Mouse (Mus musculus): Measurements from ENCODE around the gene Pmvk. TPM values are rescaled to one million over a fixed set of nuclear protein-coding genes. Genes with fewer than 3 reads are reported as not detected.

Gene Pmvk
- polyA plus RNA-seq, 1 experiment = 31.6 TPM

DNA sequence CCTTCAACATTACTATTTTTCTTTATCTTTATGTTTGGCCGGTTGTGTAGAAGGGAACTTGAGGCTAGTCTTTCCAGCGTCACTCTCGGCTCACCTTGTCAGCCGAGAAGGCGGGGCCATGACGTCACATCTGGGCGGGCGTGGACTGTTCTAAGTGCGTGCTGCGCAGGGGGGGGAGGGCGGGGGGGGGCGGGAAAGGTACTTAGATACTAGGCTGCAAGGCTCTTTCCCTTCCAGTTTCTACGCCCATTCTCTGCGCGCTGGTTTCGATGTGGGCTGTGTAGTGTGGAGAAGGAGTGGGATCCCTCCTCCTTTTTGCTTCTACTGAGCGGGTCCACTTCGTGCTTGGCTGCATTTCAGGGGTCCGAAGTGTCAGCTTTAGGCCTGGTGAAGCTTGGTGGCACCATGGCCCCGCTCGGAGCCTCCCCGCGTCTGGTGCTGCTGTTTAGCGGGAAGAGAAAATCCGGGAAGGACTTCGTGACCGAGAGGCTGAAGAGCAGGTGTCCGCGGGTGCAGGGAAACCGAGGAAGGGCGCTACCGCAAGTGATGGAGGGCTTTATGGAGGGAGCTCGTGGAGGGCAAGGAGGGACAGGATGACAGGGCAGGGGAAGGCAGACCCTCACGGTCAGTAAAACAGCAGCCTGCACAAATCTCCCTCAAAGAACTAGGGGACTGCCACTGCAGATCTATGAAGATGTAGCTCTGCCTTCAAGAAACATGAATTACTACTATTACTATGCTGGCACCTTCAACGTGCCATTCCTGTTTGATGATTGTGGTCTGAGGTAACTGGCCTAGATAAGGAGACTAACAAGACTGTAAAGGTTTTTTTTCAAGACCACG, 4.8 kb downstream of the Pmvk start:
- DNase-seq (ENCODE audit: low read depth, low spot score) = peak; percentile 80
- WGBS = under 1% methylated on average over 36 of the region's 36 CpGs

DNA sequence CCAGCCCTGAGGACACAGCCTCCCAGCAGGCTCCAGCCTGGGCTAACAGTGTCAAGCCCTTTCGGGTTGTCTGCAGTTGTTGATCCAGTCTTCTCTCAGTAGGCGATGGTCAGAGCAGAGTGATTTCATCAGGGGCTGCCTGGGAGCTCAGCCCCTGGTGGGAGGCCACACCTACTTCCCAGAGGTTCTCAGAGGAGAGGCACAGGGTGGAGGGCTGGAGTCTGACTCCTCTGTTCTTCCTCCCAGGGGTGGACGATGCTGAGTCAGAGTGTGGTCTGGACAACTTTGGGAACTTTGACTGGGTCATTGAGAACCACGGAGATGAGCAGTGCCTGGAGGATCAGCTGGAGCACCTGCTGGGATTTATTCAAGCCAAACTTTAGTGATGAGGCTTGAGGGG, 13.9 kb downstream of the Pmvk start:
- WGBS = 77% methylated on average over 4 of the region's 4 CpGs
- no peak for DNase-seq (ENCODE audit: low read depth, low spot score)

DNA sequence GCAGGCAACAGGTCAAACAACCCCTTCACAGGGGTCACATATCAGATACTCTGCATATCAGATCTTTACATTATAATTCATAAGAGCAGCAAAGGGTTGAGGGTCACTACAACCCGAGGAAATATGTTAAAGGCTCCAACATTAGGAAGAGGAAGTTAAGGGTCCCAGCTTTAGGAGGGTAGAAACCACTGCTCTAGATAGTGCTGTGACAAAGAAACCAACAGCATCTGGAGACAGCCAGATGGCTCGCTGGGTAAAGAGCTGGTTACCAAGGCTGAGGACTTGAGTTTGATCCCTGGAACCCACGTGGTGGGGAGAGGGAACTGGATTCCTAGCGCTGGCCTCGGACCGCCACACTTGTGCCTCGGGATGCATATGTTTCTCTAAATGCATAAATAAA, 17.9 kb downstream of the Pmvk start:
- DNase-seq (ENCODE audit: low read depth, low spot score) = no peak
- 76% methylated on average over 7 of the region's 7 CpGs for WGBS

DNA sequence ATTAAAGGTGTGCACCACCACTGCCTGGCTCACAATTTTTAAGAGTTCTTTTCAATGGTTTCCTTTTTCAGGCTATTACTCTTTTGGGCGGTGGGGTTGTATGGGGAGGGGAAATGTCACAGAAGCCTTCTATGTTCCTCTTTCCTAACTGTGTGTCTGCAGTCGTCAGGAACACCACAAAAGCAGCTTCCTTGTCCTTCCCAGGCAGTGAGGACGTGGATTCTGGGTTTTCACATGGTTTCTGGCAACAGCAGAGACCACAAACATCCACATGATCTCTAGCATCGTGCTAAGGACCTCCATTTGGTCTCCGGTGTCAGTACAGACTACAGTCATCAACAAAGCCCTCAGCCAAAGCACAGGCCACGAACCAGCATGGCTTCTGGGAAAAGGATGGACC, 19.5 kb downstream of the Pmvk start:
- WGBS = 65% methylated on average over 6 of the region's 6 CpGs
- DNase-seq (ENCODE audit: low read depth, low spot score) = no peak

DNA sequence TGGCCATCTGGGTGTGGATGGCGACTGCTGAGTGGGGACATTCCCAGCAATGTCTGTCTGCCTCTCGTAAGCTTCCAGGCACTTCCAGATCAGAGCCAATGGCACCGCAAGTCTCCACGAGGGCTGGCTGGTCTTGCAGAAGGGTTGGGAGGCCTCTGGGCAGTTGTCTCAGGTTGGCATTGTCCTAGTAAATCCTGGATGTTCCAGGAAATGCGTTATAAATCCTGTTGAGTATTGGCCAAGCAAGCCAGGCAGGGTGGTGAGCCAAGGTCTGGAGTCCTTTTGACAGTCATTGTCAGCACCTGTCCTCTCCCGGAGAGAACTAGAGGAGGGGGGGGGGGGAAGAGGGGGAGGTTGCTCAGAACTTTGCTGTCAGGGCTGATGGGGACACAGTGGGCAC, 24.7 kb downstream of the Pmvk start:
- WGBS = 49% methylated on average over 6 of the region's 6 CpGs
- DNase-seq (ENCODE audit: low read depth, low spot score) = no peak

DNA sequence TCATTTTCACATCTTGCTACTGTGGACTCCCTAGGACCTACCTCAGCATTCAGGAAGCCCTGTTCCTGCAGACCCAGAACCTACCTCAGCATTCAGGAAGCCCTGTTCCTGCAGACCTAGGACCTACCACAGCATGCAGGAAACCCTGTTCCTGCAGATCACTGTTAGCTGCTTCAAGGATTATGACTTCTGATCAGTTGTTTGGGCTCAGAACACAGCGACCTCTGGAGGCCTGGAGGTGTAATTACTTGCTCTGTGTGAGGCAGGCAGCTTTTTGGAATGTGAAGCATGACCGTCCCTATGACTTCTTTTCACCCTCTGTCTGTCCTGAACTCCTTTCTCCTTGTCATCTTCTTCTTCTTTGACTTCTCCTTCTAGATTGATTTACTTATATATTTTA, 27.1 kb downstream of the Pmvk start:
- 44% methylated on average over 2 of the region's 2 CpGs for WGBS
- no peak for DNase-seq (ENCODE audit: low read depth, low spot score)

DNA sequence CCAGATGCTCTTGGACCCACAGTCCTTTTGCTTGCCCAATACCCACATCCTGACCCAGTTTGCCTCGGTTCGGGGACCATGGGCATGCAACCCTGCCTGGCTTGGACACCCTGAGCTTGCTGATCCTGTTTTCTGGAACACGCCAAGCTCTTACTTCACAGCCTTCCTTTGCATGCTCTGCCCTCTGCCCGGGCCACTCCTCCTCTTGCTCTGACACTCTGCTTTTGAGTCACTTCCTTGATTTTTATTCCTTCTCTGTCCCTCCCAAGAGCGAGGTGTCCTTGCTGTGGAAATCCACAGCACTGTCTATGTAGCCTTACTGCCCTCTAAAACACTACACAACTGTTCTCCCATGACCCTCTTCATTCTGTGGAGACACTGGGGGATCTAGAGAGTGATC, 27.9 kb downstream of the Pmvk start:
- 23% methylated on average over 5 of the region's 5 CpGs for WGBS

DNA sequence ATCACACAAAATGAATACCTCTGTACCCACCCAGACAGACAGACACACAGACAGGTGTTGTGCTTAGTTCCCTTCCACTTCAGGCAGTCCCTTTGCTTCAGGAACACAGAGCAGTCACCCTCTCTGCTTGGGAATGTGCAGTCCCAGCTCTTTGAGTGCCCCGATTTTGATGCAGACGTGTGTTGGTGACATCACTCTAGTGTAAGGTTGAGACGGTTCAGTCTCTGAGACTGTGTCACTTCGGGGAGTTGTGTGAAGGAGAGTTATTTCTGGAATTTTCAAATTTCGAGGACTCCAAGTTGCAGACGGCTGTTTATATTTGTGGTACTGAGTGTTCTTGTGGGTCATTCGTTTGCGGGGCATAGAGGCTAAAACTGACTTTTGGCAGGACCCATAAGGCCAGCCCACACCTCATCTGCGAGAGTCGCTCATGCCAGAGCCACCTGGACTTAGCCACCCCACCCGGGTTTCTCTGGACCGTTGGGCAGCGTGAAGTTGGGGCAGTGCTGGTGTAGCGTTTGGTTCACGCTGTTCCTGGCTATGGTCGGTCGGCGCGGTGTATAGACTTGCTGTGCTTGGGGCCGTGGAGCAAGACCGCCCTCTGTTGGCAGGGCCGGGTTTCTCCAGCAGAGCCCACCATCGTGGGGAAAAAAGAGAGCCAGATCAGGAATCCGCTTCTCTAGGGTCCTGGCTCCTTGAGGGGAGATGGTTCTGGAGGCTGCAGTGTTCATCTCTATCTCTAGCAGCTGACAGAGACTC, 30.6 kb downstream of the Pmvk start:
- peak; percentile 22 for DNase-seq (ENCODE audit: low read depth, low spot score)
- 17% methylated on average over 24 of the region's 24 CpGs for WGBS

More for the DNA sequence above, 27.9 kb downstream of the Pmvk start:
- DNase-seq (ENCODE audit: low read depth, low spot score) = no peak

DNA sequence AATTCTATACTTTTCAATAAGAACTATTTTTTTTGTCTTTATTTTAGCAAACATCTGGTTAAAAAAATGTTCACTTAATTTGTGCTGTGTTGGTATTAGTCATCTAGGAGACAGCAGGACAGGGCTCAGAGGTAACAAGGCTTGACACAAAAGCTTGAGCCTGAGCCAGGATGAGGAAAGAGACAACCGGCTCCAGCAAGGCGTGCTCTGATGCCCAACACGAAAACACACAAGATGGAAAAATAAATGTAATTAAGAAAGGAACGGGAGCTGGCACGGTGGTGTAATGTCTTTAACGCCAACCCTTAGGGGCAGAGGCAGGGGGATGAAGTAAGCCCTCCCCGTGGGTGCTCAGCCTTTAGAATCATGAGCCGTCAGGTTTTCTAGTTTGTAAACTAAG, 31.8 kb downstream of the Pmvk start:
- WGBS = 69% methylated on average over 8 of the region's 8 CpGs
- DNase-seq (ENCODE audit: low read depth, low spot score) = no peak

DNA sequence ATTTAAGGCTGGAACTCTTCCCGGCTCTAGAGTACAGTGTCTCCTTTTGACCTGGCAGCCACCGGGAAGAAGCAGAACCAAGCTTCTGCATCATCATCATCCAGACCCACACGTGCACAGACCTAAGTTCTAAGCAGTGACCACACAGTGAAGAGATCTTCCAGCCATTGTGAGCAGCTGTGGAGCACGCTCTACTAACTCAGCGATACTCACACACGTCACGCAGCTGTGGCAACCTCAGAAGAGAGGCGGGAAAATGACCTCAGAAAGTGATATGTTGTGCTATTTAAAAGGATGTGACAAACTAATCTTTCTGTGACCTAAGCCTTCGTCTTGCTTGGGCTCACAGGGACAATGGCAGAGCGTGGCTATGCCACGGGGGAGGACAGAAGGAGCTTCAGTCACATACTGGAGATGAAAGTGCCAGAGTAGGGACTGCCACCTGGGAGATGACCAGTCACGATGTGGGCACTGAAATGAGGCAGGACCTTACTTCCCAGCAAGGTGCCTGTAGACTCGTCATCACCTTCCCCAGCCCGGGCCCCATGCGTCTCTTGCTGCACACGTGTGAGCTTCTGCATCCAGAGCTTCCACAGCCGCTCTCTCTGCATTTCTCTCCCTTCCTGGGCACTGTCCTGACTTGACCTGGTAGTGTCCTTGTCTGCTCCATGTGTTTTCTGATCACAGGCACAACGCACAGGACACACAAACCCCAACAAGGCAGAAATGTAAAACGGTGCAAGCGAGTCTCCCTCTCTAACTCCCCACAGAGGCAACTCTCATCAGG, 32.8 kb downstream of the Pmvk start:
- no peak for DNase-seq (ENCODE audit: low read depth, low spot score)
- 57% methylated on average over 20 of the region's 20 CpGs for WGBS

DNA sequence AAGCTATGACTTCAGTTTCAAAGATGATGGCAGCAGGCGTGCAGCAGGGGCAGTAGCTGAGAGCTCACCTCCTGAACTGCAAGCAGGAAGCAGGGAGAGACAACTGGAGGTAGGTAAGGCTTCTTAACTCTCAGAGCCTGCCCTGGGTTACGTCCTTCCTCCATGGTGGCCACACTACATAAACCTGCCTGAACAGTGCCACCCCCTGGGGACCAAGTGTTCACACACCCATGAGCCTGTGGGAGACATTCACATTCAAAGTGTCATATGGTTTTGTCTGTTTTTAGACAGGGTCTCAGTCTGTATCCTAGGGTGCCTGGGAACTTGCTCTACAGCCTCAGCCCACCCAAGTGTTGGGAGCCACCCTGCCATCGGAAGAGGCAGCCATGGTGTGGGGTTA, 36.4 kb downstream of the Pmvk start:
- no peak for DNase-seq (ENCODE audit: low read depth, low spot score)
- 93% methylated on average over 3 of the region's 3 CpGs for WGBS

DNA sequence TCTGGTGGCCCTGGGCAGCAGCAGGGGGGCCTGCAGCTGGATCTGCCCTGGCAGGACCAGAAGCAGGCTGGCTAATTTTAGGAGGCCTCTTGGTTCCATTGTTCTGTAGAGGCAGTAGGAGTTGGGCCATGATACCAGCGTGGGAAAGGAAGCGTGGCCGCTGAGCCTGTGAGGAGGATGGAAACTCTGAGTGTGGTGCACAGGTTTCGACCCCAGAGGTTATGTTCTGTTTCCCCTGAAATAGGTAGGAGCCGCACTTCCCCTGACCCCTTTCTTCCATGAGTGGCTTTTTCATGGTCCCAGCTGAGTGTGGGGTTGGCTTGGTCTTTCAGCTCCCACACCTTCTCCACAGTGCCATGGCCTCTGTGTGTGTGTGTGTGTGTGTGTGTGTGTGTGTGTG, 37.2 kb downstream of the Pmvk start:
- no peak for DNase-seq (ENCODE audit: low read depth, low spot score)
- WGBS = 91% methylated on average over 5 of the region's 5 CpGs

DNA sequence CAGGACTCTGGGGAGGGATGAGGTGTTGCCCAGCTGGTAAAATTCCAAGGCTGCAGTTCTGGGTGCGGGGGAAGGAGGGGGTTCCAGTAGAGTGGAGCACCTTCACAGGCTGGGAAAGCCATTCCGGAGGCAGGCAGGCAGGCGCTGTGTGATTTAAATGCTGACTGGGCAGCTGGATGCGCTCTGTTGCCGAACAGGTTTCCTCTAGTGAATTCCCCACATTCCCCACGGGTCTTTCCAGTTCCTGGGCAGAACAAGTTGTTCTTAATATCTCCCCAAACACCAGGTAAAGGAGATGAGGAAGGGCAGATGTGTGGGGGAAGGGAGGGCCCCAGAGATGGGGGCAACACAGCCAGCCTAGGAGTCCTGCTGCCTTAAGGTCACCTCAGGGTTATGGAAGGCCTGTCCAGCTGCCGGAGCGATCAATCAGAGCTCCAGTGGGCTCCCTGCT, 38.4 kb downstream of the Pmvk start:
- no peak for DNase-seq (ENCODE audit: low read depth, low spot score)

DNA sequence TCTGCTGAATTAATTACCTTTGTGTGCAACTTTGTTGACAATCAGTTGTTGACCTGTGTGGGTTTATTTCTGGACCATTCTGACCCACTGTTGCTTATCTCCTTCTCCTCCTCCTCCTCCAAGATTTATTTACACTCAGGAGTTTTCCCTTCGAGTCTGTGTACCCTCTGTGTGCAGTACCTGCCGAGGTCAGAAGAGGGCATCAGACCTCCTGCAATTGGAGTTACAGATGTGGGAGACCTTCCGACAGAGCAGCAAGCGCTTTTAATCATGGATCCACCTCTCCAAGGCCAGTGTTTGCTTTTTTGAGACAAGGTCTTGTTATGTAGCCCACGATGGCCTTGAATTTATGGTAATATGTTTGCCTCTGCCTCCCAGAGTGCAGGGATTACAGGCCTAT, 40.3 kb downstream of the Pmvk start:
- DNase-seq (ENCODE audit: low read depth, low spot score) = no peak
- 80% methylated on average over 5 of the region's 5 CpGs for WGBS

More for the DNA sequence above, 38.4 kb downstream of the Pmvk start:
- WGBS = 39% methylated on average over 8 of the region's 8 CpGs

DNA sequence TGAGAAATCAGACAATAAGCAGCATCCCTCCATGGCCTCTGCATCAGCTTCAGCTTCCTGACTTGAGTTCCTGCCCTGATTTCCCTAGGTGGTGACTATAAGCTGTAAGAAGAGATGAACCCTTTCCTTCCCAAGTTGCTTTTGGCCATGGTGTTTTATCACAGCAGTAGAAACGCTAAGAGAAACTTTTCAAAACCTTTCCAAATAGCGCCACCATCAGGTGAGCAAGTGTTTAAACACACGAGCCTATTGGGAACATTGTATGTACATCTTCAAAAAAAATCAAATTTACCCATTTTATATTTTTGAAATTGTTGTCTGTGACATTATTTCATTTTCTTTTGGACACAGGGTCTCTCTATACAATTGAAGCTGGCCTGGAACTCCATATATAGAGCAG, 42.0 kb downstream of the Pmvk start:
- WGBS = 68% methylated on average over 3 of the region's 3 CpGs
- no peak for DNase-seq (ENCODE audit: low read depth, low spot score)

DNA sequence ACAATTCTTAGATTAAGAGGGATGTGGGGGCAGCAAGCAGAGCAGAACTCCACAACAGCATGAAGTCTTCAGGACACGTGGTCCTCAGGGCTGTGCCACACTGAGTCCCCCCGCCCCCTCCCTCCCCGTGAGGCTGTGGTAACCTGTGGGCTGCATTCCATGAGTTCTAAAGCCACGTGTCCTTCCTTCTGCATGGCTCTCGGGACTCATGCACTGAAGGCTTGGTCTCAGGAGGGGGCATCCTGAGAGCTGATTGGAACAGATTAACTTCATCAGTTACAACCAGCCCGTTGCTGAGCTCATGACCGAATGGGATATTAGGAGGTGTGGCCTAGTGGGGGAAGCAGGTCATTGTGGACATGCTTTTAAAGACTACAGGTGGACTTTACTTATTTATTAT, 45.4 kb downstream of the Pmvk start:
- DNase-seq (ENCODE audit: low read depth, low spot score) = no peak
- 51% methylated on average over 7 of the region's 7 CpGs for WGBS

DNA sequence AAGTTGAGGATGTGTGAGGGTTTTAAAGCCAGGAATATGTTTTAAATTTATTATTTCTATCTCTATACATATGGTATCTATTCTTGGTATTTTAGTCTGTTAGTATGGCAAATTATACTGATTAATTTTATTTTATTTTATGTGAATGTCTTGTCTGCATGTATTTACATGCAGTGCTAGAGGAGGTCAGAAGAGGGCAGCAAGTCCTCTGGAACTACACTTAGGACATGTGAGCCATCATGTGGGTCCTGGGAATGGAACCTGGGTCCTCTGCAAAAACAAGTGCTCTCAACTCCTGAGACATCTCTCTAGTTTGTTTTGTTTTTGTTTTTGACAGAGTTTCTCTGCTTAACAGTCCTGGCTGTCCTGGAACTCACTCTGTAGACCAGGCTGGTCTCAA, 47.1 kb downstream of the Pmvk start:
- DNase-seq (ENCODE audit: low read depth, low spot score) = no peak

DNA sequence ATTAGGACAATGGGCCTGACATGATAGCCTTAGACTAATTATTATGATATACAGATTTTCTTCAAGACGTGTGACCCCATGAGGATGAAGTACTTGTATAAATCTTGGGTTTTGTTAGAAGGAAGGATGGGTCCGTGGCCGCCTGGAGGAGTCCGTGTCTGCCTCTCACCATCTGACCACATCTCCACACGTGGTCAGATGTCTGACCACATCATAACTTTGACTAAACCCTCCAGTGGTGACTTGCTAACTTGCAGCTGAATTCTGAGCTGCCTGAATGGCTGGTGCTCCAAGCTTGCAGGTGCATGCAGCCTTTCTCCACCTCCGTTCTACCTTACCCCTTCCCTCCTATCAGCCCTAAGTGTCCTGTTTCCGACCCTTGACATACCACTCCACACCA, 48.2 kb downstream of the Pmvk start:
- DNase-seq (ENCODE audit: low read depth, low spot score) = no peak
- WGBS = 72% methylated on average over 7 of the region's 7 CpGs

DNA sequence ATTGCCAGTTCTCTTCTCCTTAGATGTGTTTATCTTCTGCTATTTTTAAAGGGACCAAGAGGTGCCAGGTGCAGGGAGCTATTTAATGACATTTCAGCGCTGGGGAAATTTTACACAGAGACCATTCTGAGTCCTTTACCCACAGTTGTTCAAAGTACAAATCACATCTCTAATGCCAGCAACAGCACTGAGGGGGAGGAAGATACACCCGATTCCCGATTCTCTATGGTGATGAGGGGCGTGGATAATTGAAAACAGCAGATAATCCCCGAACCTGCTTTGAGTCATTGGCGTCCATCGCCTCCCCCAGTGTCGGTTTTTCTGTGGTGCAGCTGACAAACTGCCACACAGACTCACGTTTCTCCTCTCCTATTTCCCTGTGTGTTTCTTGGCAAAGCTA, 53.7 kb downstream of the Pmvk start:
- DNase-seq (ENCODE audit: low read depth, low spot score) = no peak
- 26% methylated on average over 9 of the region's 9 CpGs for WGBS

DNA sequence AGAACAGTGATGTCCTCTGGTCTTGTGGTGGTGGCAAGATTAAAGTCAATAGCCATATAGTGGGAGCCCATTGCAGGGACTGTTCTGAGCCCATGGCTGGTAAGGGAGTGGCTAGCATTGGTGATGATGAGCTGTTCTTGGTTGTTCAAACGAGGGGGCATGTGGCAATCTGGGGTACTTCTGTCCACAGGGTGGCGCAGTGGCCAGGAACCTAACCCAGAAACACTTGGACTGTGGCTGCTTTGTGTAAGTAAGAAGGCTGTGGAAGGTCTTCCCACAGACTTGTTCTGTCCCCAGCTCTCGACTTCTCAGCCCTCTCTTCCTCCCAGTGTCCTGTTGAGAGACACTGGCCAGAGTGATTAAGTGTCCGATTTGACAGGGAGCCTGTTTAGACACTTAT, 56.6 kb downstream of the Pmvk start:
- 11% methylated on average over 4 of the region's 4 CpGs for WGBS
- no peak for DNase-seq (ENCODE audit: low read depth, low spot score)

All from large intestine, adult 2 months (tissue).